Mouse (Mus musculus): Measurements from ENCODE around the gene Tnxb.

Tnxb gene

GRCm38 (mm10) chr17:34643379-34643778 is 27.0 kb upstream of the Tnxb start:
- DNase-seq (ENCODE audit: low spot score in 2 of 2): no peak

DNA sequence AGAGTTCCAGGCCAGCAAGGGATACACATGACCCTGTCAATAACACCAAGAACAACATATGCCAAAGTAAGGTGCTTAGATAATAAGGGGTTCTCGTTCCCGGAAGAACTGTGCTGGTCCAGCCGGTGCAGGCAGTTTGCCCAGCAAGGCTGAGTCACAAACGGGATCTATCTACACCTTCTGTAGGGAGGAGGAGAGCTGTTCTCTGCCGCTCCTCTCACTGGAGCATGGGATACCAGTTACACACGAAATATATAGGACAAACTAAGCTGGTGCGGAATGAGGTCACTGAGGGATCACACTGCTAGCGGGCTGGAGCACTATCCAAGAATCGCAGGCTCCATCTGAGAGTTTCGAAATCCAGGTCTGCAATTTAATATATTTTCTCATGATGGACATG is 26.4 kb upstream of the Tnxb start:
- no peak for DNase-seq (ENCODE audit: low spot score in 2 of 2)

GRCm38 (mm10) chr17:34644608-34645007 is 25.7 kb upstream of the Tnxb start, which contains the start of gene Fkbpl:
Fkbpl (plus strand) TSS chr17:34644764.
- DNase-seq (ENCODE audit: low spot score in 2 of 2): peak; percentile 98 to 99

DNA sequence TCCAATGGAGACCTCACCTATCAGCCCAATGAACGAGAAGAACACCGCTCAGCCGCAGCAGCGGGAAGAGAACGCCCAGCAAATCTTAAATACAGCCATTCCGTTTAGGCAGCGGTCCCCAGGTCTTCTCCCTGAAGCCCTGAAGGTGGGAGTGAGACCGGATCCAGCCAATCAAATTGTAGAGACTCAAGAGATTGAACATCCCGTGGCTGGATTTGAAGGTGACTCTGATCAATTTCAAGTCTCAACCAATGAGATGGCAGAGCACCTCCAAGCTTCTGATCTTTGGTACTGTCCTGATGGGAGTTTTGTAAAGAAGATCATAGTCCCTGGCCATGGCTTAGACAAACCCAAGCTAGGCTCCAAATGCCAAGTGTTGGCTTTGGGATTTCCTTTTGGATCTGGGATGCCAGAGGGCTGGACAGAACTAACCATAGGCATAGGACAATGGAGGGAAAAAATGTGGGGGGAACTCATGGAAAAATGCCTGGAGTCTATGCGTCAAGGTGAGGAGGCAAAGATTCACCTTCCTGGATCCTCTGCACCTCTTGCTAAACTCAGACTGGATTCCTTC is 25.0 kb upstream of the Tnxb start:
- DNase-seq (ENCODE audit: low spot score in 2 of 2): no peak

- no peak for DNase-seq (ENCODE audit: low spot score in 2 of 2)
Observed at GRCm38 (mm10) chr17:34645831-34646511, 24.4 kb upstream of the Tnxb start.

DNA sequence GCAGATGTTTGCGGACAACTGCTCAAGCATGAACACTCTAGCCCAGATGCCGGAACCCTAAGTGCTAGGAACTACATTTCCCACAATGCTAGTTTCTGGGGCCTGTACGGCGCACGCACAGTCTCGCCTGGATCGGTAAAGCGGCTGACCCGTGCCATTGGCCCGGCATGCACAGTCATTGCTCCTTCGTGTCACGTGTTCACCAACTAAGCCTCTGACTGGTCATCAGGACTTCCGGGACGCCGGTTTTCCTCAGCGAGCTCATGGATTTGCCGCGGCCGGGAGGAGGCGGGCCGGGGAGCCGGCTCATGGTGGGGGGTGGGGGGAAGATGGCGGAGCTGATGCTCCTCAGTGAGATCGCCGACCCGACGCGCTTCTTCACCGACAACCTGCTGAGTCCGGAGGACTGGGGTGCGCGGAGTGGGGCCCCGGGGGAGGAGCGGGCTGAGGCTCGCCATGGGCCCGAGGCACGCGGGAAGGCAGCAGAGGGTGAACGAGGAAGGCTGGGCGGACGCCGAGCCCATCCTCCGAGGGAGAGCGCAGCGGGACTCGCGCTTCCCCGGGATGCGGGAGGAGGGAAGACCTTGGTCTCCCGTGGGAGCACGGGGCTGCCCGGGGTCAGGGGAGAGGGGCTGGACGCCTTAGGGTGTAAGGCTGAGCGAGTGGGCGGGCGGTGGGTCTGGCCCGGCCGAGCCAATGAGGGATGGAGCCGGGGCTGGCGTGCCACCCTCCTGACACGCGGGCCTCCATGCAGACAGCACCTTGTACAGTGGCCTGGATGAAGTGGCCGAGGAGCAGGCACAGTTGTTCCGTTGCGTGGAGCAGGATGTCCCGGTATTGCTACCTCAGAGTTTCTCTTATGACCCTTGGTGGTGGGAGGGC is 23.2 kb upstream of the Tnxb start, which contains the start of gene Atf6b:
Gene Atf6b (plus strand): TSS at position 241 of the 882 bp plus-strand sequence.
- peak; percentile 96 to 97 for DNase-seq (ENCODE audit: low spot score in 2 of 2)

GRCm38 (mm10) chr17:34648141-34648890 is 22.0 kb upstream of the Tnxb start:
- DNase-seq (ENCODE audit: low spot score in 2 of 2): no peak

- no peak for DNase-seq (ENCODE audit: low spot score in 2 of 2)
Observed at GRCm38 (mm10) chr17:34649106-34649864, 21.1 kb upstream of the Tnxb start.

DNA sequence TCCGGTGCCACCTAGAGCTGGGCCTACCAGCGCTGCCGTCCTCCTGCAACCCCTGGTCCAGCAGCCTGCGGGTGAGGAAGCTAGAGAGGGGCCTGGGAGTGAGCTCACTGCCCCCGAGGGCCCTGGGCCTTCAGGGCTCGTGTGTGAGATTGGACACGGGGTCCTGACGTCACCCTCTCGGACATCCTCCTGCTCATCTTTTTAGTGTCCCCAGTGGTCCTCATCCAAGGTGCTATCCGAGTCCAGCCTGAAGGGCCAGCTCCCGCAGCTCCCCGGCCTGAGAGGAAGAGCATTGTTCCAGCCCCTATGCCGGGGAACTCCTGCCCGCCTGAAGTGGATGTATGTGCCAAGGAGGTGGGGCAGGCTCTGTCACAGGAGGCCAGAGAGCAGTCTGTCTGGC is 19.6 kb upstream of the Tnxb start:
- no peak for DNase-seq (ENCODE audit: low spot score in 2 of 2)

- DNase-seq (ENCODE audit: low spot score in 2 of 2): no peak
Observed at GRCm38 (mm10) chr17:34651507-34652221, 18.7 kb upstream of the Tnxb start.

- DNase-seq (ENCODE audit: low spot score in 2 of 2): no peak
Observed at GRCm38 (mm10) chr17:34652546-34652945, 17.8 kb upstream of the Tnxb start.

GRCm38 (mm10) chr17:34652985-34653384 is 17.4 kb upstream of the Tnxb start:
- DNase-seq (ENCODE audit: low spot score in 2 of 2): no peak

- peak in 1 of 2 experiments; percentile 78 for DNase-seq (ENCODE audit: low spot score in 2 of 2)
Observed at GRCm38 (mm10) chr17:34653746-34654285, 16.5 kb upstream of the Tnxb start.

DNA sequence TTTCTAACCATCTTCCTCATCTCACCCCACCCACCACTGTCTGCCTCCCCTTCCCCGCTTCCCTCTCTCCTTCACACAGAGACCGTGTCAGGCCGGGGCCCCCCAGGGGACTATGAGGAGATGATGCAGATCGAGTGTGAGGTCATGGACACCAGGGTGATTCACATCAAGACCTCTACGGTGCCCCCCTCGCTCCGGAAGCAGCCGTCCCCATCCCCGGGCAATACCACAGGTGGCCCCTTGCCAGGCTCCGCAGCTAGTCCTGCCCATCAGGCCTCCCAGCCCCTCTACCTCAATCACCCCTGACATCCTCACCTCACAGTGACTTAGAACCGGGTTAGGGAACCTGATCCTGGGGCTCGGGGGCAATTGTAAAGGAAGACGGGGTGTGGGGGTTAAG is 15.9 kb upstream of the Tnxb start:
- no peak for DNase-seq (ENCODE audit: low spot score in 2 of 2)

GRCm38 (mm10) chr17:34655160-34655559 is 15.2 kb upstream of the Tnxb start:
- no peak for DNase-seq (ENCODE audit: low spot score in 2 of 2)

DNA sequence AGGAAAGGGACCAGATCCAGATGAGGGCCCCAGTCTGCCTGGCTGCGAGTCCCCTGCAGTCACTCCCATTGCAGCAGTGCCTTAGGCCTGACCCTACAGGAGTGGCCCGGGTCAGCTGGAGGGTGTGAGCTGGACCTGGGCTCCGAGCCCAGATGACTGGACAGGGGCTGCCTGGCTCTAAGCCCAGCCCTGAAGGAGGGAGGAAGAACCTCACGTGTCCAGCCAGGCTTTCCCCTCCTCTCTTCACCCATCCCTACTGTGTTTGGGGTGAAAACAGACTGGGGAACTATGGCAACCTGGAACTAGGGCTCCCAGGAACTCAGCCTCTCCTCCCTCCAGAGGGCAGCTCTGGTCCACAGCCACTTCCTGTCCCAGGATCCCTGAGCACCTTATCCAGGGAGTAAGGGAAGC is 14.7 kb upstream of the Tnxb start:
- DNase-seq (ENCODE audit: low spot score in 2 of 2): no peak

- DNase-seq (ENCODE audit: low spot score in 2 of 2): no peak
Observed at GRCm38 (mm10) chr17:34656666-34657065, 13.7 kb upstream of the Tnxb start.

DNA sequence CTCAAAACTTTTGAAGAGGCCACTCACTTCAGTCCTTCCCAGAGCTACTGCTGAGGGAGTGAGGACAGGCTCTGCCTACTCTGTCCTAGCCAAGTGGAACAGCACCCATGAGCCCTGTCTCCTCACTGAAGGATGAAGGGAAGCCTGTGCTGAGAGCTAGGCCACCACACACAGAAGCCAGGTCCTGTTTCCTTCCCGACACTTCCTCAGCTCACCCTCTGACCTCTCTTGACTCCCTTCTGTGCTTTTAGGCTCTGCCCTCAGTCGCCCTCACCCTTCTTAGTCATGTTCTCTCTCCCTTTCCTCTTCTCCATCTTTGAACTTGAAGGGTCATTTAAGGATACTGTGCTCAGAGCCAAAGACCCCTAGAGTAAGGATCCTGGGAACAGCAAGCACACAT is 13.1 kb upstream of the Tnxb start:
- no peak for DNase-seq (ENCODE audit: low spot score in 2 of 2)

DNA sequence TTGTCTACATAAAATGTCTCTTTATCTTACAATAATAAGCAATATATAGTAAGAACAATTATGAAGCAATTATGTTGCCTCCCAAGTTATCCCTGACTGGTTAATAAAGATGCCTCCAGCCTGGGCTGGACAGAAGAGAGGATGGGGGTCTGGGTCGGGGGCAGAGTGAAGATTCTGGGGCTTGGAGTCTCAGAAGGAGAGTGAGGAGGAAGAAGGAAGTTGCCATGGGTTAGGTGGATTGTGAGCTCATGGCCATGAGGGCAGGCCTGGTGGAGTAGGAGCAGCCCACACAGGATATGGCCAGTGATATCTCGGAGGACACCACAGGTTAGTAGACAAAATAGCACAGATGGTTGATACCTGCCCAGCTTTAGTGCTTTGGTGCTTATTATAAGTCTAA is 12.2 kb upstream of the Tnxb start:
- no peak for DNase-seq (ENCODE audit: low spot score in 2 of 2)

DNA sequence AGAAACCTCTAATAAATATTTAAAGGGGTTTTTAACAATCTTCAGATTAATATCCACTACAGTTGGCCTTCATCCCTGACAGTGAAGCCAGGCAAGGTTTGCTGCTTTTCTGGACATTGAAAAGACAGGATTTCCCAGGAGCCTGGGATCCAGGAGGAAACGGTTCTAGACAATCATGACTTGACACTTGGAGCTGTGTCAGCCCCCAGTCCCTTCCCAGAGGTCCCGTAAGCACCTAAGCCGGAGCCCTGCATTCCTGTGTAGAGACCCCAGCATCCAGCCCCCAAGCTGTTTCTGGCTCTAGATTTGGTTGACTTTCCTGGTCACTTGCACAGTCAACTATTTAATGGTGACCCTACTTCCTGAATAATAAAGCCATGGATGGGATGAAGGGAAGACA is 11.7 kb upstream of the Tnxb start:
- no peak for DNase-seq (ENCODE audit: low spot score in 2 of 2)

Data from right cerebral cortex, adult 2 months (tissue).